Mouse (Mus musculus) fat pad, adult 2 months (tissue): ENCODE measurements around the gene Tbc1d20.

Source experiments
- DNase-seq: peaks from one replicate; pipeline ENCODE4 v3.0.0-alpha.2; 2011; ENCODE audit warnings: low read depth, low spot score; ENCODE audit errors: extremely low read depth

Tbc1d20 gene

DNA sequence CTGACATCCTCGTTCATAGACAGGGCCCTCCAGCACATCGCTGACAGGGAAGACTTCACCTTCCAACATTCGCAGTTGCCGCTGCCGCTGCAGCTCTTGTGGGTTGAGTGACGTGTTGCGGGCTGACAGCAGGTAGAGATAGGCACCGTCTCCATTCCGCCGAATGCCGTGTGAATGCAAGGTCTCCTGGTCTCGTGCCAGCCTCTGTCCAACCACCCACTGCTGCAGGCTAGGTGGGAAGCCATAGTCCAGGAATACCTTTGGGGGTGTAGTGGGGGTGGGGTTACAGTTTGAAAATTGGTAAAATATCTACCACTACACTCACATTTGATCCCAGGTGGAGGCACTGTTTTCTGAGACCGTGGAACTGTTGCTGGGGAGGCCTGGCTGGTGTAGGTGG lies 32.5 kb downstream of the Tbc1d20 start:
- DNase-seq = no peak

DNA sequence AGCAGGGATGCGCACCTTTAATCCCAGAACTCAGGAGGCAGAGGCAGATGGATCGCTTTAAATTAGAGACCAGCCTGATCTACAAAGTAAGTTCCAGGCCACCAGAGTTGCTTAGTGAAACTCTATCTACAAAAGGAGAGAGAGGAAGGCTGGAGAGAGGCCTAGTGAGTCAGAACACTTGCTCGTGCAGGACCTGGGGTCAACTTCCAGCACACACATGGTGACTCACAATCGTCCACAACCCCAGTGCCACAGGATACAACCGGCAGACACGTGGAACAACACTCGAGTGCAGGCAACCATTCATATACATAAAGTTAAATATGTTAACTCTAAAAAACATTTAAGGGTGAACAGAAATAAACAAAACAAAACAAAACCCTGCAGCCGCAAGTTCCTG lies 33.0 kb downstream of the Tbc1d20 start:
- DNase-seq = no peak

DNA sequence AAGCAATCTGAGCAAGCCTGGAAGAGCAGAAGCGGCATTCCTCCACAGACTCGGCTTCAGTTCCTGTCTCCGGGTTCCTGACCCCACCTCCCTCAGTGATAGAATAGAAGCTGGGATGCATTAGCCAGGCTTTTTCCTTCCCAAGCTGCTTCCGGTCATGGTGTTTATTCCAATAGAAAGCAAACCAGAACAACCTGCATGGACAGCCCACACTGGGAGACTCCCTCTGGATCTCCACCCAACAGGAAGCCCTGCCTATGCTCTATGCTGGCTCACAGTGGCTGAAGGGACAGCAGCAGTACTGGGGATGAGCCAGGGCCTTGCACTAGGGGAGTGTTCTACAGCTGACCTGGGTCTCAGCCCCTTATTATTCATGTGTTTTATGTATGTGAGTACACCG lies 34.4 kb downstream of the Tbc1d20 start:
- DNase-seq = no peak

DNA sequence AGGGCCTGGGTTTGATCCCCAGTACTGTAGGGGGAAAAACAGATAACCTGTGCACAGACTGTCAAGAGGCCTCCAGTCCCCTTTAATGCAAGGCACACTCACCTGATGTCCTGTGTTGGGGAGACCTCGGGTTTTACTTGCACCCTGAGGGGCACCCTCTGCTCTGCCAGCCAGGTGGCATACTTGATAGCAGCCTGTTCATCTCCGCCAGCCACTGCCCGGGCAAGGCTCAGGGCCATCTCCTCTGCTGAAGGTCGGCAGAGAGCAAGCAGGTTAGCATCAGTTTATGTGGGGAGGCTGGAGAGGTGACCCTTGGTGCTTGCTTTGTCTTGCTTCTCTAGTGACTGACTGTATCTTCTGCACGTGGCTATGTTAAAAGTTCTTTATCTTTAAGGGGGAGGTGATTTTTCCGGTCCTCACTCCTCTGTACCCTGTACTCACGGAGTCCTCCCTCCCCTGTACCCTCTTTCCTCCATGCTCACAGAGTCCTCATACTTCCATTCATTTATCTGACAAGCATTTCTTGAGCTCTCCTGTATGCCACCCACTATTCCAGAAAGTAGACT lies 37.3 kb downstream of the Tbc1d20 start:
- DNase-seq = no peak

DNA sequence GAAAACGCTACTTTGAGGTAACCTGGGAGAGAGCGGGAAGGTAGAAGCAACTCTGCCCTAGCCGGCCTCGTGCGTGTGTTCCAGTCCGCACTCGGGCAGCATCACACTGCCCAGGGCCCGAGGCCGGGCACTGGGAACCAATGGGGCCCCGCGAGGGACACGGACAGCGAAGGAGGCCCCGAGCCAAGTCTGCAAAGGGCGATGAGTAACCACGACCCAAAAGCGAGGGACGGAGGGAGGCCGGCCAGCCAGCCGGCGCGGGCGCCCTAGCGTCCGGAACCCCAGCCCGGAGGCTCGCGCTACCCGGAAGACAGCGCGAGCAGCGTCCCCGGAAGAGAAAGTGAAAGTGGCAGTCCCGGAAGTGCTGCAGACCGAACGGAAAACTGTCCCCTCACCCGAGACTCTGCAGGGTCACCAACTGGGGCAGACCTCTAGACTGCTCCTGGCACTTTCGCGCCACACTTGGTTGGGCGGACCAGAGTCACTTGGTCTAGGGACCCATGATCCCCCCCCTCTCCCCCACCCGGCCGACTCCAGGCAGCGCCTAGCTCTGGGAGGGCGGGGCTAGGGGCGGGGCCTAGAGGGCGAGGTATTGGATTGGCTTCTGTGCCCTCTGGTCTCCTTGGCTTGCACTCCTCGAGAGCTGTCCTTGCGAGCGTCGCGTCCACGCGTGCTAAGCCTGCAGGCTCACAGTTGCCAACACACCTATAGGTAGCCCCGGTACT lies 38.6 kb downstream of the Tbc1d20 start, which contains the start of gene Rbck1:
Gene Rbck1 (minus strand): TSS at position 553 of the 725 bp plus-strand sequence.
- DNase-seq = no peak

DNA sequence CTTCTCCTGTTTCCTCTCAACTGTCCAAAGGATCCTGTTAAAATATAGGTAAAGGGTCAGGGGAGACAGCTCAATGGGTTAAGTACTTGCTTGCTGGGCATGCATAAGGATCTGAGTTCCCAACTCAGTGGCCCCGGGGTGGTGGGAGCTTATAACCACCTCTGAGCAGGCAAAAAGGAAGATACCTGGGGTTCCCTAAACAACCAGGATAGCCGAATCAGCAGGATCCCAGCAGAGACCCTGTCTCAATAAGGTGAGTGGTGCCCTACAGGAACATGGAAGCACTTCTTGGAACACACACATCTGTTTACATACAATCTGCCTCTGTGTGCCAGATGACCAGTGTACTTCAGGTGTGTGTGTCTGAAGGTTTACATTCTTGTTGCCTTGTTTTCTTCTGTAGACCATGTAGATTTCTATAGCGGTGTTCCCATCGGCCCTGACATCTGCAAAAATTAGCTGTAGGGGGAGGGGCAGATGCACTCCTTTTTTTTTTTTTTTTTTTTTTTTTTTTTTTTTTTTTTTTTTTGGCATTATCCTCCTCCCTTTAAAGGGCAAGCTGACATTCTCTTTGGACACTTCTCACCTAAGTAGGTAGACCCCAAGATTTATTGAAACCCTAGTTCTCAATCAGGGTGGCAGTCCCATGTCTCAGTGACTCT lies 39.8 kb downstream of the Tbc1d20 start:
- DNase-seq = no peak

DNA sequence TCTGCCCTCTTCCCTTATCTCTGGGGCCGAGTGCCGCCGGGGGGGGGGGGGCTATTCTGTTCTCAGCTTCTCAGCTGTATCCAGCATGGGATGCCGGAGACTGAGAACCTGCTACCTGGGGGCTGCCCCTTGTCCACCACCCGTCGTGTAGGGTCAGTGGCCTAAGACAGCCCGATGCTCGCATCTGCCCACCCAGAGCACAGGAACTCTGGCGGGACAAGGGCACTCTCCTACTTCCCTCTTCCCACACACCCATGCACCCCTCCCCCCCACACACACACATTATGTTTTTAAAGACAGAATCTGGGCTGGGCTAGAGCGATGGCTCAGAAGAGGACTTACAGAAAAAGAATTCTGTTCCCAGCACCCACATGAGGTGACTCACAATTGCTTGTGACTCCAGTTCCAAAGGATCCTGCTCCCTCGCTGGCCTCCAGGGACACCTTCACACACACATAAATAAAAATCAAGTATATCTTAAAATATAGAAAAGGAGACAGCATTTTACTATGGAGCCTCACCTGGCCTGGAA lies 41.7 kb downstream of the Tbc1d20 start:
- no peak for DNase-seq

DNA sequence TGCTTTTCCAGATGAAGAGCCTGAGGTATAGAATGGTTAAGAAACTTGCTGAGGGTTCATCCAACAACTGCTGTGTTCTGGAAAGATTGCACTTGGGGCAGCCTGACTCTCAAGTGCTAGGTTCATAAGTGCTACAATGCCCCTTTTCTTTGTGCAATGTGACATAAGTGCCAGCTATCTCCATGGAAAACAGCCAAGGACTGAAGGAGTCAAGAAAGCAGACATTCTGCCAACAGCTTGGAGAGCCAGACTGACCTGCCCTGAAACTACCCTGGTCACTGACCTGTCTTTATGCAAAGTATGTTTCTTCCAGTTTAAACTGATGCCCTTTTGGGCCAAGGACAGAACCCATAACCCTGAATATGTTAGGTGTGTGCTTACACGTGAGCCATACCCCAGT lies 43.2 kb downstream of the Tbc1d20 start:
- DNase-seq = no peak

DNA sequence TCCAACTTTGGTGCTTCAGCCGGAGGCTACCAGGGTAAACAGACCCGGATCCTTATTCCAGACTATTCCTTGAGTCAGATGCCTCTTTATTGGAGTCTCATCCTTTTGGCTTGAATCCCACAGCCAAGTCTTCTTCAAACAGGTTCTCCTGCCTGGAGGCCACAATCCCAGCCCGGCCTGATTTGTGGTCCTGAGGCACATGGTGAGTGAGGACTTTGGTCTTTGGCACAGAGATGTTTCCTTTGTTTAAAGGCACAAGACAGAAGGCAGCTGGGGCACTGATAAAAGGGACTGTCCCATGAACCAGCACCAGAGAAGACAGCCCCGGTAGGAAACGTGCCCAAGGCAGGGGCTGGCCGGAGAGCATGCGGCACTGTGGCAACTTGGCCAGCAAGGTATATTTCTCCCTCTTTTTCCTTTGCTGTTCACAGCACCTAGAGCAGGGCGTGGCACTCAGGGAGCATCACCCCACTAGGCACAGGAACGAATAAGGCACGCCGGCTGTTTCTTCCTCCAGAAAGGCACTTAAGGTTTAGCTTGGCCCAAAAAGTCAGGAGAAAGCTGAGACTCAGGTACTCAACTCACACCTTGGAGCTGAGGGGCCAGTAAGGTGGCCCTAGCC lies 44.1 kb downstream of the Tbc1d20 start:
- DNase-seq = no peak

DNA sequence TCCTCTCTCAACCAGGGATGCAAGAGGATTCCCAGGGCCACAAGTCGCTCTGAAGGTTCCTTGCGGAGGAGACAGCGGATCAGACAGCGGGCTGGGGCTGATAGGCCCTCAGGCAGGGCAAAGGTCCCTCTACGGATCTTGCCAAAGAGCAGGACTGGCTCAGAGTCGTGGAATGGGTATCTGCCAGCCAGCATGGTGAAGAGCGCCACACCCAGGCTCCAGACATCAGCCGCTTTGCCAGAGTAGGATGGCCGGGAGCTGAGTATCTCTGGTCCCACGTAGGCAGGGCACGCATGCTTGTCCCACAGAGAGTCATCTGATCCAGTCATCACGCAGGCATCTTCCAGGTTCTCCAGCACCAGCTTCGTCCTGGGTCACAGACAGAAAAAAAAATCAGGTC lies 44.7 kb downstream of the Tbc1d20 start:
- no peak for DNase-seq

DNA sequence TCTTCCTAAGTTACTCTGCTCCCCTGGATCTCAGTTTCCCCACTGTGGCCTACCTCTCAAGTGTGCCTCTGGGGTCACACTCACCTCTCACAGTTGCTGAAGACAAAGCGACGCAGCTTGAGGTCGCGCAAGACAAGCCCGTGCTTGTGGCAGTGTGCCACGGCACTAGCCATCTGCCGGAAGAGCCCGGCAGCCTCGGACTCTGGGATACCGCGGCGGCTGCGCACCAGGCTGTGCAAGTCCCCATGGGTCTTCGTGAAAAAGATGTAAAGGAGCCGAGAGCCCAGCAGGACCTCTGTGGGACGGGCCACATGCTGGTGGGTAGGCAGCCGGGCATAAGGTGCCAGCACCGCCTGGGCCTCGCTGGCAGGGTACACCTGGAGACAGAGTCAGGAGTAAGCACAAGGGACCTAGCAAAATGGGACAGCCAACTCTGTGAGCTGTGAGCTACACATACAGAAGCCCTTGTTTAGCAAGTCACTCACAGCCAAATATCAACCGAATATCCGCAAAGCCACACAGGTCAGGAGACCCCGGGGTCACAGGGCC lies 46.1 kb downstream of the Tbc1d20 start:
- no peak for DNase-seq

DNA sequence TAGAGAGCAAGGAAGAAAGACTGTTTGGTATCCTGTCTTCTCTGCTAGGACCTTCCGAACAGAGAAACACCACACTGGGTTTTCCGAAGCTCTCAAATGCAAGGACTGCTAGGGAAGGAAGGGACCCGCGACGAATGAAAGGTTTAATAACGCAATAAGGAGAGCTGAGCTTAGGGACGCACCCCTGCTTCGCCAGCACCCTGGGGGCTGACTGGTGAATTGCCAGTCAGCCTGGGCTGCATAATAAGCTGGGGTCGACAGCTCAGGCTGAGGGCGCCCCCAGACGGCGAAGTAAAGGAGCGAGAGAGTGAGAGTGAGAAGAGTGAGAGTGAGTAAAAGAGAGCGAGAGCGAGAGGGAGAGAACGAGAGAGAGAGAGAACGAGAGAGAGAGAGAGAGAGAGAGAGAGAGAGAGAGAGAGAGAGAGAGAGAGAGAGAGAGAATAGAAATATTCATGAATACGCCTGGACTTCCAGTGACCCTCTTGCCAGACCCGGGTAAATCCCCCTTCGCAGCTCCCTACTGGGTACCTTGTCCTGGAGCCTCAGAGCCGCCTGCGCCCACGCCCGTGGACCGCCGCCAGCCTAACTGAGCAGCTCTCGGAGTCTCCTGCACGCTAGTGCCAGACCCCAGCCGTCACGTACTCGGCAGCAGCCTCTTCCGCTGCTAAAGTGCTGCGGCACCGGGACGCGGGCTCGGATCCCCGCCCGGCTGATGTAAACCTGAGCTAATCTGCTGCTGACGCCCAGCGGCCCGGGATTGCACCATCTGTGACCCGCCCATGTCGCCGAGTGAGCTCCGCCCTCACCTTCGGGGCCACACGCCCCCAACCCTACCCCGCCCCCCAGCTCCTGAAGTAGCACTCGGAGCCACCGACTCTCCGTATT lies 49.9 kb downstream of the Tbc1d20 start, which contains the start of gene Trib3:
Gene Trib3 (minus strand): TSS at position 704 of the 885 bp plus-strand sequence.
- no peak for DNase-seq

DNA sequence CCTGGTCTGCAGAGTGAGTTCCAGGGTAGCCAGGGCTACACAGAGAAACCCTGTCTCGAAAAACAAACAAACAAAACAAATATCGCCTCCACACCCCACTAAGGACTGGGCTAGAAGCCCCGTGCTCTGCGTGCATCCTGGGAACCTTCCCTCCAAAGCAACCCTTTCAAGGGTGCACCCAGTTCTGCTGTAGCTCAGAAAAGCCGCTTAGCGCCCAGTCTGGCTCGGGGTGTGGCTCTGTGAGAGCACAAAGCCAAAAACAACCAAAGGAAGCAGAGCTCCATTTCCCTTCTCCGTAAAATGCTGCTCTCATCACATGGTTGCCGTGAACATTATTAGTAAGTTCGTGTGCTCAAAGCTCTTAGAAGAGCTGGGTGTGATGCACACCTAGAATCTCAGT lies 50.7 kb downstream of the Tbc1d20 start:
- DNase-seq = no peak

DNA sequence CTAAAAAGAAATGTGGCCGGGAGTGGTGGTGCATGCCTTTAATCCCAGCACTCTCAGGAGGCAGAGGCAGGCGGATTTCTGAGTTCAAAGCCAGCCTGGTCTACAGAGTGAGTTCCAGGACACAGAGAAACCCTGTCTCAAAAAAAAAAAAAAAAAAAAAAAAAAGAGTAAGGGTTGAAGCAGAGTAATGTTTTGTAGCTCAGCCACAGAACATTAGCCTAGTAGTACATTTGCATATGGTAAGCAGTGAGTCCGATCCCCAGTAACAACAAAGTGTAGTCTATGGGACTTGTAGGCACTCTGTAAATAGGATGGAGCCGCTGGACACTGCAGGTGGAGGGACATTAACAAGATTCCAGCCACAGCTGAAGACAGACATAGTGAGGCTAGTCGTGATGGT lies 51.3 kb downstream of the Tbc1d20 start:
- DNase-seq = no peak

DNA sequence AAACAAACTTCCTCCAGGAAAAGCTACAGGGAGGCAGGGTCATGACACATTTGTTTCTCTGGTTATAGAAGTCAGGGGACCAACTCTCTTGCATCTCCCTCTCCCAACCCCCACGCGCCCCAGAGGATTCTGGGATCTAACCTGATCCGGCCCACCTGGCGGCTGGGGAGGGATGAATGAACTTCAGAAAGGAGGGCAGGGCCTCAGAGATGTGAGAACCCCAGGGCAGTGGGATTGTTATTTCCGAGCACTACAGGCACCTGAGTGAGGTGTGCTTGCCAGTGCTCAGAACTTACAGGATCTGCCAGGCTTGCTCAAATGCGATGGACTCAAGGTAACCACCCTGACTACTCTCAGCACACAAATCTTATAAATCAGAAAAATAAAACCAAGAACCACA lies 51.8 kb downstream of the Tbc1d20 start:
- no peak for DNase-seq

DNA sequence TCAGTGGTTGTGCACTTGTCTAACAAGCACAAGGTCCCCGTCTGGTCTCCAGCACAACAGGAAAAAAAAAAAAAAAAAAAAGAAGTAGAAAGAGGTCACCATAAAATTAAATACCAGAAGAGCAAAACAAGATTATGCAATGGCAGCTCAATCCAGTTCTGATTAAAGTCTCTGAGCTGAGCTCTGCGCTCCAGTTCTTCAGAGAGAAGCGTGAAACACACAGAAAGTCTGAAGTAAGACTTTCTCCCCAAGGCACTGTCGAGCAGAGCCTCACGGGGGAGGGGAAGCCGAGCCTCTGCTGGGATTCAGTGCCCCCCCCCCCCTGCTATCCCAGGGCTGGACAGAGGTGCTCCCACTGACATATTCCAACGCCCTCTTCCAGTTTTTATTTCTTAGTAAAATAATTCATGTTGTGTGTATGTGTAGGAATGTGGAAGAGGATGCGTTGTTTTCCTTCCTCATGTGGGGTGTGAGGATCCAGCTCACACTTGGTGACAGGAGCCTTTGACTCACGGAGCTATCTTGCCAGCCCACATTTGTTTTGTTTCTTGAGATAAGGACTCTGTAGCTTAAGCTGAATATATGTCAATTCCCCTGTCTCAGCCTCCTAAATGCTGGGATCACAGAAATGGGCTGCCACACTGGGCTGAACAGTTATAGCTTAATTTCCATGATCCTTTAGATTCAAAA lies 53.3 kb downstream of the Tbc1d20 start:
- DNase-seq = no peak

DNA sequence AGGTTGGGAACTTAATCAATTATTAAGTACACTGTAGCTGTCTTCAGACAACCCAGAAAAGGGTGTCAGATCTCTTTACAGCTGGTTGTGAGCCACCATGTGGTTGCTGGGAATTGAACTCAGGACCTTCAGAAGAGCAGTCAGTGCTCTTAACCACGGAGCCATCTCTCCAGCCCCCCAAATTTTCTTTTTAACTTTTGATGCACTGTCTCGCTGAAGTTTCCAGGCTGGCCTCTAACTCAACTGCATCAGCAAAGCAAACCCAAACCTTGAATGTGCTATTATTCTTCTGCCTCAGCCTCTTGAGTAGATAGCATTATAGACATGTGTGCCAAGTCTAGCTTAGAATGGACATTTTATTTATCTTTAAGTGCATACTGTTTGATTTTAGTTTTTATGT lies 54.1 kb downstream of the Tbc1d20 start:
- DNase-seq = no peak

DNA sequence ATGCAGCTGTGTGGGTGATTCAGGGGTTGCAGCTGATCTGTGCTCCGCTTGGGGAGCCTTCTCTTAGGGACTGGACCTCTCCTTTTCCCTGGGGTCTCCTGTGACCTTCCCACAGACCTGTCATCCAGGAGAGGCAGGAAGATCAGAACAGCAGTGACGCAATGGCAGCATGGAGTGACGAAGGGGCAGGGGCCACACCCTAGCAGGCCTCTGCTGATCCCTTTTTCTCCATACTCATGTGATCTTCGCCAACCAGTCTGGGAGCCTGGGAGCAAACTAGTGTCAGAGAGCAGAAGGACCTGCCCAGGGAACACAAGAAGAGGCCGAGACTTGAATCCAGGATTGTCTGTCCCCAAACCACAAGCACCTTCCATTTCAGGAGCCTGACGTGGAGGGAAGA lies 55.6 kb downstream of the Tbc1d20 start:
- DNase-seq = no peak

DNA sequence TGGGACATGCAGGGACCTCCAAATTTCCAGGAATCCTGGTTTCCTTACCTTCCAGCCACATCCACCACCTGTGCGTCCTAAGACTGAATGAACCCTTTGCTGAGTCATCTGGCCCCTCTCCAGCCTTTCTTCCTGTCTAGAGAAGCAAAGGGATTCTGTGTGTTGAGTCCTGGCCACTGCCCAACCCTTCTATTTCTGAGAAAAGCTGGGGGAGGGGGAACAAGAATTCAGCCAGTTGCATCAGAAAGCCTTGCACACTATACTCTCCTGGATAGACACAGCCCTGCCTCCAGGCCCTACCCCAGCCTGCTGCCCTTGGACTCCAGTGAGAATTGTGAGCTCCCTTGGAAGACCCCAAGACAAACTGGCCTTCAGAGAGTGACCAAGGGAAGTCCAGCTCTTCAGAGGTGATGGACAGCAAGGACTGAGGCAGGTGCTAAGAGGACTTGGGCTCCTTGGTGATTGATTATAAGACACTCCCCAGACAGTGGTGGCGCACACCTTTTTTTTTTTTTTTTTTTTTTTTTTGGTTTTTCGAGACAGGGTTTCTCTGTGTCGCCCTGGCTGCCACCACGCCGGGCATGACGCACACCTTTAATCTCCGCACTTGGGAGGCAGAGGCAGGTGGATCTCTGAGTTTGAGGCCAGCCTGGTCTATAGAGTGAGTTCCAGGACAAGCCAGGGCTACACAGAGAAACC lies 56.4 kb downstream of the Tbc1d20 start:
- no peak for DNase-seq
